Mouse (Mus musculus): ENCODE data around the gene Il12b.

Gene Il12b

DNA sequence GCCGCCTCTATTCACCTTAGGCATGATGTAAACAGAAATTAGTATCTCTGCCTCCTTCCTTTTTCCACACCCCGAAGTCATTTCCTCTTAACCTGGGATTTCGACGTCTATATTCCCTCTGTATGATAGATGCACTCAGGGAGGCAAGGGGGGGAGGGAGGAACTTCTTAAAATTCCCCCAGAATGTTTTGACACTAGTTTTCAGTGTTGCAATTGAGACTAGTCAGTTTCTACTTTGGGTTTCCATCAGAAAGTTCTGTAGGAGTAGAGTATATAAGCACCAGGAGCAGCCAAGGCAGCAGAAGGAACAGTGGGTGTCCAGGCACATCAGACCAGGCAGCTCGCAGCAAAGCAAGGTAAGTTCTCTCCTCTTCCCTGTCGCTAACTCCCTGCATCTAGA, at the start of gene Il12b:
TSS of gene Il12b (plus strand) at position 301 of the 400 bp plus-strand sequence.
- DNase-seq (ENCODE audit: low spot score): no peak

DNA sequence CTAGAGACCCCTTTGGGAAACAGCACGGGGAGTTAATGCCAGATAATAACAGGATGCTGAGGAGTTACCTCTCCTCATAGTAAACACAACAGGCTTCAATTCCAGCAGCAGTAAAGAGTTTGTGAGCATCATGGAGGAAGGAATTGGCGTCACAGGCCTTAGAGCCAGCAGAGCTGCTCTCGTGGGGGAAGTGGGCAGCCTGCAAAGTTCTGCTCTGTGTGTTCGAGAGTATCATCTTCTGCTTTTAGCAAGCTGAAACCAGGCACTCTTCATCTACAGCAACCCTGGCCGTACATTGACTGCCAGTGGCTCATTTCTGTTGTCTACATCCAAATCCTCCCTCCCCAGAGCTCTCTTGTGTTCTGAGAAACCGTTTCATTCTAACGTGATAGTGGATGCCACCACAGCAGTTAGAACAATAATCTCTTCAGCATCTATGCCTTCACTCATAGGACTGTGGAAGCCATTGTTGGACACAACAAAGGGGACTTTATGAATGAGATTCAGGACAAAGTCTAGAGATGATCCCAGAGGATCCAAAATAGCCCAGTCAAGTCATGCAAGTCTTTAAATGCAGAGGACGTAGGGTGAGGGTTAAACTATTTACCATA, 44.9 kb upstream of the Il12b start:
- no peak for DNase-seq (ENCODE audit: low spot score)

DNA sequence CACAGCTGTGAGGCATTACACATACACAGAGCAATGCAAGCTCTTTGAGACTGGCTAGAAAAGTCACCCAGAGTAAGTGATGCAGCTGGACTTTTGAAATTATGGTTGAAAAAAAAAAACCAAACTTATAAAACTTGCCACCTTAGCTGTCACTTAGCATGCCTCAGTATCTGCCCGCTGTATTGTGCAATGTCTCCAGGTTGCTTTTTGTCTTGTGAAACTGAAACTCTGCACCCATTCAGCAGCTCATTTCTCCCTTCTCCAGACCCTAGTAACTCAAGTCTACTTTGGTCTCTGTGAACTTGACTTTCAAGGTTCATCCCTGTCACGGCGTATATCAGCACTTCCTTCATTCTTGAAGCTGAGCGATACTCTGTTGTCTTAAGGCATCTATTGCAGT, 43.7 kb upstream of the Il12b start:
- DNase-seq (ENCODE audit: low spot score): no peak

DNA sequence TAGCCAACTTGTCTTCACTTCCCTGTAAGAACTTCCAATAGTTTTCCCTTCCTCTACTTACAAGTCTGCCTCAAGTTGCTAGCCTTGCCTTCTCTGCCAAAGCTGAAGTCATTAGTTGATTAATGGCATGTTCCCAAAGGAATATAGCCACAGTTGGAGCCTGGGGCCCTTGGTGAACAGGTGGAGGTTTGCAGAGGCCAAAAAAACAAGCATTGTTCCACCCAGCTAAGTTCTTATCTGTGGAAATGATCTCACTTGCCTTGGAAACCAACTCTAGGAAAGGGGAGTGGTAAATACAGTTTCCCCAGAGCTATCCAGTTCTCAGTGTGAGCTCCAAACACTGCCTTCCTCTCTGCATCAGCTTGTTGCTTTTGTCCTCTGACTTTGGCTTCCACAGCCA, 35.3 kb upstream of the Il12b start:
- no peak for DNase-seq (ENCODE audit: low spot score)

DNA sequence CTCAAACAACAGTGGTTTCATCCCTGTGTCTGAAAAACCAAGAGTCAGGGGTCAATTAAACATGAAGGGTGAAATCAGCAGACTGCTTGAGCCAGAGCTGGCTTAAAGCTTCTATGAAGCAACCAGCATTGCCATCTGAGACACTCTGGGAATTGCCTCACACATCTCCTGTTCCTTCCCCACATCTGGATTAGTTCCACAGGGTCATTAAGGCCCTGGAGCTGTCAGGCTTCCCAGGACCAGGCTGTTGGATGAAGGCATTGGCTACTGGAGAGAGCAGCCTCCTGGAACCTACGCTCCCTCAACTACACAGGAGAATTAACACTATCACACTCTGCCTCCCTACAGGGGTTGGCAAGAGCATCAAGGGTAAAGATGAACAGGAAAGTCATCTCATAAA, 32.2 kb upstream of the Il12b start:
- no peak for DNase-seq (ENCODE audit: low spot score)

DNA sequence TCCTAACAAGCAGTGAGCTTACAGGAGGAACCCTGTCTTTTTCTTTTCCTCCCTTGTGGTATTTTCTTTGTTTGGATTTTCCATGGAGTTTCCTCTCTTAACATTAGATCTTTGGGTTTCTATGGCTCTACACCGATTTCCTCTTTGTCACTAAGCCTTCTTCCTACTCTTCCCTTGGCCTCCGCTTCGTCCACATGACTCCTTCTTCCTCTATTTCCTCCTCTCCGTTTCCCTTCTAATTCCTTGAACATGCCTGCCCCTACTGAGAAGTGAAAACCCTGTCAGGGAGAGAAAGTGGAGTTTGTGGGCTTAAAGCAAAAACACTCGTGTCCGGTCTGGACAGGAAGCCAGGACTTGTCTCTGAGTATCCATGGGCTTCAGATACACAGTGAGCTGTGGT, 27.0 kb upstream of the Il12b start:
- DNase-seq (ENCODE audit: low spot score): no peak

DNA sequence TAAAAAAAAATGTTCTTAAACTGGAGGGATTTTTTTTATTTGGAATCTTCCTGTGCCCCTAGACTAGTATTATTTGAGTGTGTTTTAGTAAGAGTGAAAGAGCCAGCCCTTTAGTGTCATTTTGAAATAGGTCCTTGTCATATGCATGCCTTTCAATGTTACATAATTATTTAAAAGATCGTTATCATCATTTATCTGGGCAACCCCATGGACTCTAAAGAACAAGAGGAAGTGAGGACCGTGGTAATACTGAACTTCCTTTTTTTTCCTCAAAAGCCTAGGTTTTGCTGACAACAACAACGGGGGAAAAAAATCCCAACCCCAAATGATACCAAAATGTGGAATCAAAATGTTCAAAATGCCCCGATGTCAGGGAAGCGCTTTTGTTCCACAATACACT, 22.0 kb upstream of the Il12b start:
- DNase-seq (ENCODE audit: low spot score): no peak

DNA sequence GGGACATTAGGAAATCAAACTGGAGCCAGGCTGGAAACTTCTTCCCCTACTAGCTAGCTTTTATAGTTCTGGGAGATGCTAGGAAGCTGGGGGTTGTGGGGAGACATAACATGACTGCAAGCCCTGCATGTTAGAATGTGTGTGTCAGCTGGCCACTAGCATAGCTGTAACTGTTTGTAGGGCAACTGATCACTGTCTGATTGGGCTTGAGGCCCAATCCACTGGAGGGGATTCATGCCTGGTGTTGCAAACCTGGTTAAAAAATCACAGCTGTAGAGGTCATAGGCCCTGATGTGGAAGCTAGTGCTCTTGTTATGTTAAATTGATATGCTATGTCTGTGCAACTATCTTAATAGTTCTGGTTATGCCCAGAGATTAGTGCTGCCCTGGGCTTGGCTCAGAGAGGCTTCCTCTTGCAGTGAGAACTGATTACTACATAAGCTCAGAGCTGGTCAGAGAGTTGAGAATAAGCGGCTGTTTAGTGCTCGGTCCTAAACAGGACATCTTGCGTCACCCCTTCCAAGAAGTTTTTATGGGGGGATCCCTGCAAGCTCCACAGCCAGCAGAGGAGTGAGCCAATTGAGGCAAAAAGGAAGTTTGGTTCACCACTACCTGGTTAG, 19.3 kb upstream of the Il12b start:
- DNase-seq (ENCODE audit: low spot score): no peak

DNA sequence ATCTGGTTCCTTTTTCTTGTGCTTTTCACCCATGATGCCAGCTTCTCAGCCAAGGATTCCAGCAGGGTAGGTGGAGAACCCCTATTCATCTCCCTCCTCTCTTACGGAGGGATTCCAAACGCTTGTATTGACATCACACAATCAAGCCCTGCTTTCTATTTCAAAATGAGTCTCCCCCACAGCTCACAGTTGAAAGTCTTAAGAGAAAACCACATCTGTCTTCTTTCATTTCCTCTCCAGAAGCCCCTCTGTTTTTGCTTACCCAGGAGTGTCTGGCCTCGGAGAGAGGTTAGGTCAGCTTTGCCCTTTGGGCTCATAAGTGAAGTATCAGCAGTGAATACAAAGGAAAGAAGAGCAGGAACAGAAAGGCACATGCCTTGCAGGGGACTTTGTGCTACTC, 17.7 kb upstream of the Il12b start:
- DNase-seq (ENCODE audit: low spot score): no peak

DNA sequence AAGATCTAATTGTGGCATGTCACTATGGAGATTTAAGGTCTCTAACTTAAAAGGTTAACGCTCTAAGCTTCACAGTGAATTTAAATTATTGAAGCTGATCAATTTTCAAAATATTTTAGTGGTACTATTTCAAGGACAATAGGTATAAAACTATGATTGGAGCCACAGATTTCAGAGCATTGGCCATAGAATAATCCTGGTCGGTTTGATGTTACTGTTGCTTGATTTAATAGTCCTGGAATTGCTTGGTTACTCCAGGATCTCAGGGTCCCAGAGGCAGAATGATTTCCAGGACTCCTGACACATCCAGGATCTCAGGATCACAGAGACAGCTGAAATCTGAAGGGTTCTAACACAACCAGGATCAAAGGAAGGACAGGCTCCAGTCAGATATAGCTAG, 12.8 kb upstream of the Il12b start:
- DNase-seq (ENCODE audit: low spot score): no peak

DNA sequence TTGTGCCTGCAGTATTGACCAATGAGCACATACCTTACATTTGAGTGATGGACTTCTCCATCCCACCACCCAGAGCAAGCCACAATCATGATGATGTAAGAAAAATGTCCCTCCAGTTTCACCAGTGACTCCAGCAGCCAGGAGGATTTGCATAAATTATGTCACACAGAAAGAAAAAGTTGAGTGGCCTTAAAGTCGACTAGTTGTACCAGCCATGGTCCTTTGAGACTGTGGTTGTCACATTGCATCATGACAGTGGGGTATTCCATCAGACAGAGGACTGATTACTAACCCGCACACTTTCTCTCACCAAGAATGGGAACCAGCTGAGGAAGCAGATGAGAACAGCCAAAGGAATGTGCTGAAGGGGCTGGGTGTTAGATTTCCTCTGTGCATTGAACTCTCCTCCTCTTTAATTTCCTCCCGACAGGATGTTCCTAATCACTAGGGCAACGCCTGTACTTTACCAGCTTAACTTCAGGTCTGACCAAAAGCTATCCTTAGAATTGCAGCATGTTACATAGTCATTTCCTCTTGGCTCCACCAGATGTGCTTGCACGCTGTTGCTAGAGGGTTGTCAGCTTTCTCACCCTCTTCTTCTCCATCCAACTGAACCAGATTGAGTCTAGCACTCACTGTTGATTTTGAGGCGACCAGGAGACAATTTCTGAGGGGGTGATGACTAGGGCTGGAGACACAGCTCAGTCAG, 9.7 kb upstream of the Il12b start:
- no peak for DNase-seq (ENCODE audit: low spot score)

DNA sequence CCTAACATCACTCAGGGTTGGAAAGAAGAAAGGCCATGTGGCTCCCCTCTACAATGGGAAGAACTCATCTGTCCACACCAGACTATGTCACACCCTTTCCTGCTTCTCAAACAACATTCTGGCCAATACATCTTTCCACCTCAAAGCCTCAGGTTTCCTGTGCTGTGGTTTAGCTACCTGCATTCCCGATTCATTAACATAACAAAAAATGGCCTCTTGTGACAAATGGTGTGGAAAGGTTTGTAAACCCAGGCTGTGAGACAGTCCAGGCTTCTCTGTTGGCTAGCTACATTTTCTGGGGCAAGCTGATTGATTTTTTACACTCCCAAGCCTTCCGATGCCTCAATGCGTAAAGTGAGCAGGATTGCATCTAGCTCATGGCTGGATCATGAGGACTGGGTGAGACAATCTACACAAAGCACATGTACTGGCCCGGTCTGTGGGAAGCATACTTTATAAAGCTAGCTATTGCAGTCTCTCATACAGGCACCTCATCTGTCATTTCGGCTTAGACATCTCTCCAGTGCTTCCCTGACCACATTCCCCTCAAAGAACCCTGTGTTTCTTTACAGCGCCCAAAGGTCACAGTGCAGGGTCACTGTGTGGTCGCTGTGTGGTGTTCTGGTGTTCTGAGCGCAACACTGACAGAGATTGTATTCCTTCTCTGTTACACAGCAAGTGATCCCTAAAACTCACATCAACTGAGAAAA, 6.6 kb upstream of the Il12b start:
- no peak for DNase-seq (ENCODE audit: low spot score)

DNA sequence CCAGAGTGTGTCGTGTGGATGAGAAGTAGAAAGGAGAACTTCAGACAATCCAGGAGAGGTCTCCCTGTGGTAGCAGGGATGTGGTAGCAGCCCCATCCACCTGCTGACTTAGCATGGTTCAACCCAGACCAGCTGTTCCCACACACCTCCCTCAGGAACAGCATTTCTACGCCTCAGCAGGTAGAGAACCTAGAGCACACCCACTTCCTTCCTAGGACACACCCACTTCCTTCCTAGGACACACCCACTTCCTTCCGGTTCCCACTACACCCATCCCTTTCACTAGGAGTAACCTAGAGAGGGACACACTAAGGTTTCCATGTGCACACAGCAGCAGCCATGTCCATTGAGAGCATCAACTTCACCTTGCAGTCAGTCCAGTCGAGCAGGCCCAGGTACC, 4.5 kb upstream of the Il12b start:
- DNase-seq (ENCODE audit: low spot score): no peak

DNA sequence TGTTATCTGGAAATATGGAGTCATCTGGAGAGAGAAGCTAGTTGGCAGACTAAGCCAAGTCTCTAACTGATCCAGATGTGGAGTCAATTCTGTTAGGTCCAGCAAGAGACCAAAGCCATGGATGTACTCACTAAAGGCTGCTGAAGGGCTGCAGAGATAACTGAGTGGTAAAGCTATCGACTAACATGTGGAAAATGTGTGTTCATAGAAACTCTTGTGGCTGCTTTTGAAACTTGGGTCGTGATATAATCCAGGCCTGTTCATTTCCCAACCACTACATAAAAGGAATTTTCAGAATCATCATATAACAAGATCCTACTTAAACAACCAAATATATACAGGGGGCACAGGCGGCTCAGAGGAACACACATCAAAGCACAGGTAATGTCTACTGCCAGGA, 2.3 kb upstream of the Il12b start:
- no peak for DNase-seq (ENCODE audit: low spot score)

DNA sequence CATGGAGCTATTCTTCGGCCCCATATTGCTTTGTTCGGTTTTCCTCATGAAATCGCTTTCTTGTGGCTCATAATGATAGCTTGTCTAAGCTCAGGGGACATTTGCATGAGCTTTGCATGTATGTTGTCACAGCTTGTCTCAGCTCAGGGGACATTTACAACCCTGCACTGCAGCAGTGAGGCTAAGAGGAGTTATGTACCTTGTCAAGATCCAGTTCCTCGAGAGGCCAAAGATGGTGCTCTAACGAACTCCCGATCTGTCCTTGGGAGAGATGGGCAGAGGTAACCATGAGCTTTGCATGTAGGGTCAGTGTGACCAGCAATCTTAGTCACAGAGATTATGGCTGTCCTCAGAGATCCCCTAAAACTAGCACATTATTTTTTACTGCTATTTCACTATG, 1.5 kb upstream of the Il12b start:
- DNase-seq (ENCODE audit: low spot score): no peak

DNA sequence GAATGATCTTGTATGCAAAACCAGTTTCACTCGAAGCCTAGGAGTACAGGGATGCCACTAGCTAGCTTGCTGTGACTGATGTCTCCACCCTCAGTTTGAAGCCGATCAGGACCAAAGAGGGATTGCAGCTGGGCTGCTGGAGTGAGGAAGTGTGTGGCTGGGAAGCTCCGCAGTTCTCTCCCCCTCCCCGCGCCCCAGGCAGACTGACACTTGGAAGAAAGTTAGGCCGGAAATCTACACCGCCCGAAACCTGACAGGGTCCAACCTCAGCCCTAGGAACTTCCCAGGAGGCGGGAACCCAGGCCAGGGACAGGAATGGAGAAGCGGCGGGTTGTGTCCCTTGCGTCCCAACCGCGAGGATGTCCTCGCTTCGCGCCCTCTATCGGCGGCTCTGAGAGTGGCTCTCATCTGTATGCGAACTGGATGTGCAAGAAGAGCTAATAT, 1.1 kb upstream of the Il12b start:
- DNase-seq (ENCODE audit: low spot score): peak; percentile 66

DNA sequence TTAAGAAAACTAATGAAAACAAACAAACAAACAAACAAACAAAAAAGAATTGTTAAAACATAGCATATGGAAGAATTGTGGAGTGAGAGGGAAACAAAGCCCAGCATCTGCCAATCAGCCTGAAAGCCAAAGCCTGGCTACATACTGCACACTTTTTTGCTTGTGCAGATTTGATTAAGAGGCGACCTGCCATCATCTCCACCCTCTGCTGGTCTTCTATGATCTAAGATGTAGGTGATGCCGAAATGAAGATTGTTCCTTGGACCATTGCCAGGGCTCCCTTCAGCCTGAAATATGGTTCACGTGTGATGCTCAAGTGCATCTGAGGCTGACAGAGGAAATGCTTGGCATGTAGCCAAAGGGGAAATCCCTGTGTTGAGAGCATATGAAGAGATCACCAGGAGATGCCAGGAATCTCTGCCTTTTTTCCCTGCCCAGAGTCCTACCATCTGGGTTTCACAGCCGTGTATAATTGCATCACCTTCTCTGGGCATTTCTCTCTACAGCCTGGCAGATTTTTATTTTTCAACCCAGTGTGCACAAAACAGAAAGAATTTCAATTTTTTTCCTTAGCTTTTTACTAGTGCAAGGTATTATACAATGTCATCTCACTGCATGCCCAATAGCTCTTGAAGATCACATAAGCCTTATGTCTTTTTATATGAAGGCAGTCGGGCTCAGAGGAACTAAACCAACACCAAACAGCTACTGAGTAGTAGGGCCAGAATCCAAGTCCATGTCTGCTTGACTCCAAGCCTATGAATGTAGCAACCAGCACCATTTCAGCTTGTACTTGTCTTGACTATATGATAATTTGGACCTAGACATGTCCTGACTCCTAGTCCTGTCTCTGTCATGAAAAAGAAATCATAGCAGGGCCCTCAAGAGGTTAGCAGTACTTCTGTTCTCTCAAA, 2.0 kb downstream of the Il12b start:
- no peak for DNase-seq (ENCODE audit: low spot score)

DNA sequence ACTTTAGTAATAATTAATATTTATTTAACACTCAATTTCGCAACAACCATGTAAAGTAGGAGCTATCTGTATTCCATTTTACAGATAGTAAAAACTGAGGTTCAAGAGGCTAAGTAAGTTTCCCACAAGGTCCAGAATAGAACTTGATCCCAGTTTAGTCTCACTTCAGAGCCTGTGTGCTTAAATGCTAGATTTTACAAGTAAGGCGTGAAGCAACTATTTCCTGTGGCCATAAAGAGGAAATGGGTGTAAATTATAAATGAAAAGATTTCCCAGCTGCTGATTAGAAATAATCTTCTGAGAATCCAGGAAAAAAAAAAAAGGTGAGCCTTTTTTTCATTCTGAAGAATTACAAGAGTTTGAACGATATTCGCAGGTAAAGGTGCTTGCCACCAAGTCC, 5.2 kb downstream of the Il12b start:
- no peak for DNase-seq (ENCODE audit: low spot score)

DNA sequence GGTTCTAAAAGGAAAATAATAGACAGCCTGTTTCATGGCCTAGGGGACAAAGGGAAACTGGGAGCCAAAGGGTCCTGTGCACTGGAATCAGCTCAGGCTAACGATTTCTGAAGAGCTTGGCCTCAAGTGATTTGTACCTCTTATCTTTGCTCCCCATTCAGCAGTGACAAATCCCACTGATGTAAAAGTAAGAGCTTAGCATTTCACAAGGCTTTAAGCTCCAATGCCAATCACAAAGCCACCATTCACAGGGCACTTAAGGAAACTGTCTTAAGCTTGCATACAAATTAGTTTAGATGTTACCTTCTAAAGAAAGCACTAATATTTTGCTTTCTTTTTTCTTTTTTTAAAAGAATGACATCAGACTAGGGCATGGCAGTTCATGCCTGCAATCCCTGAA, 6.1 kb downstream of the Il12b start:
- no peak for DNase-seq (ENCODE audit: low spot score)

DNA sequence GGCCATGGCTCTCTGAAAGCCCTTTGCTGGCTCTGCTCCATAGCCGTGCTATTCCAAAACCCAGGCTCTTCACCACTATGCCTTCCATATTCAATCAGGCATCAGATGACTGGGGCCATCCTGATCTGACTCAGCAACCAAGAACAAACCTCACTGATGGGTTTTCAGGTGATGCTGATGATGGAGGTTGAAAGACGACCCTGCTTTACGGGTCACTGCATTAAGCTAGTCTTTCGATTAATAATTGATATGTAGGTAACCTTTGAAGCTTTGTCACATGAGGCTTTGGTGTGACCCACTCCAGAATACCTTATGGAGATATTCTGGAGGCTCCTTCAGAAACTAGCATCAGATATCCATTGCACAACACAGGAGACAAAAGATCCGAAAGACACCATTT, 6.6 kb downstream of the Il12b start:
- DNase-seq (ENCODE audit: low spot score): no peak

DNA sequence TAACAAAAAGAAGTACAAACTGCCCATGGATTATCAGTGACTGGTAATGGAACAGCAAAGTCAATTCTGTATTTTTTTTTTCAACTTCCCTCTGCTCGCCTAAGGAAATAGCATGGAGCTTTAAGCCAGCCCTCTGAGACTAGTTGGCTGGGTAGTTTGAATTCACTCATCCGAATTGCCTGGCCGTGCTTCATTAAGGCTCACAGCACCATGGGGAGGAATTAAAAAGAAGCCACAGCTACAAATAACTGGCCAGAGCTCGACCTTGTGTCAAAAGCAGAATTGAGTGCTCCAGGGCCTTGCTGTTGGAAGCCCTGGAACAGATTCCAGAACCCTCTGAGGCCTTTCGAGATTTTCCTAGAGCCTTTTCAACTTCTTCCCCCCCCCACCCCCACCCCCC, 8.8 kb downstream of the Il12b start:
- no peak for DNase-seq (ENCODE audit: low spot score)

DNA sequence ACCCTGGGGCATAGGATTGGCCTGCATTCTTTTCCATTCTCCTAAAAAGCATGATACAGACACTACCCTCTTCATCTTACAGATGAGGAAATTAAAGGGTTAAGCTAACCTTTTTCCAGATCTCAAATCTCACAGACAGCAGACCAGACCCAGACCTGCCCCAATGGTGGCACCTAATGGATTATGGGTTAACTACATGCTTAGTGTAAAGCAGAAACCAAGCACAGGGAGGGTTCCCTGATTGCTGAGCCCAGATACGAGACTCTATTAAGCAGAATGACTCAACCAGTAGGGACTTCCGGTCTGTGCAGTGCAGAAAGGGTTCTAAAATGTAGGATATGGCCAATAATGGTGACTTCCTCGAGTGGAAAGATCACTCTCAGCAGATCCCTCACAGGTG, 10.6 kb downstream of the Il12b start:
- DNase-seq (ENCODE audit: low spot score): no peak
